ENCODE assay signal across 37 mouse cellular contexts in genomic region chr2:170530256-170530655, GRCm38 (mm10). TPM values are rescaled to one million over a fixed set of nuclear protein-coding genes. Genes with fewer than 3 reads are reported as not detected.
"Had no signal": no experiment of that assay in that cellular context is flagged by ENCODE, and none has a peak within 500 bp of the region (broad histone marks: within the 10 kb centered on the region; RNA-seq: fewer than 3 reads in every experiment).

No protein-coding gene starts in this region.

- H3K36me3 ChIP-seq: heart, embryonic 13.5 days; heart, embryonic 15.5 days; hindbrain, embryonic 10.5 days; hindbrain, embryonic 12.5 days; intestine, embryonic 15.5 days; limb, embryonic 13.5 days; limb, embryonic 15.5 days; liver, embryonic 12.5 days had no signal

- H3K9ac ChIP-seq: heart, embryonic 13.5 days; heart, embryonic 15.5 days; hindbrain, embryonic 12.5 days; hindbrain, embryonic 14.5 days; intestine, embryonic 15.5 days; limb, embryonic 13.5 days; limb, embryonic 15.5 days; liver, embryonic 12.5 days; liver, embryonic 14.5 days had no signal

- H3K27me3 ChIP-seq: heart, embryonic 13.5 days; heart, embryonic 15.5 days; hindbrain, embryonic 12.5 days; intestine, embryonic 15.5 days; liver, embryonic 12.5 days had no signal

- H3K4me3 ChIP-seq: heart, adult 2 months; heart, embryonic 13.5 days; heart, embryonic 15.5 days; hindbrain, embryonic 10.5 days; hindbrain, embryonic 12.5 days; intestine, embryonic 15.5 days; layer of hippocampus, adult 2 months; limb, embryonic 13.5 days; limb, embryonic 15.5 days; liver, embryonic 12.5 days had no signal

- H3K27ac ChIP-seq: heart, adult 2 months; heart, embryonic 13.5 days; heart, embryonic 15.5 days; hindbrain, embryonic 10.5 days; hindbrain, embryonic 12.5 days; hindbrain, embryonic 14.5 days; intestine, embryonic 15.5 days; layer of hippocampus, adult 2 months; limb, embryonic 13.5 days; limb, embryonic 15.5 days; liver, embryonic 12.5 days; liver, embryonic 14.5 days had no signal

- DNase-seq: gastrocnemius, postnatal 14 days; gastrocnemius, postnatal 36 days; heart, adult 11 months; heart, adult 2 months; heart, postnatal 14 days; heart, postnatal 36 days; kidney, adult 18-20 months; kidney, adult 8-10 months; kidney, postnatal 10 days; kidney, postnatal 25 days; kidney, postnatal 4 days; left cerebral cortex, postnatal 4 days had no signal

- H3K4me1 ChIP-seq: hindbrain, embryonic 10.5 days; hindbrain, embryonic 12.5 days; intestine, embryonic 15.5 days; limb, embryonic 13.5 days; liver, embryonic 12.5 days had no signal

- H3K9me3 ChIP-seq: heart, embryonic 13.5 days; heart, embryonic 15.5 days; hindbrain, embryonic 10.5 days; hindbrain, embryonic 12.5 days; intestine, embryonic 15.5 days; limb, embryonic 13.5 days; limb, embryonic 15.5 days; liver, embryonic 12.5 days had no signal

RNA-seq across cellular contexts. Expression of gene Cyp24a1, which starts 33.3 kb away (rescaled TPM):
- total RNA-seq: gastrocnemius, adult 18-20 months; gastrocnemius, adult 8-10 months; gastrocnemius, postnatal 14 days; gastrocnemius, postnatal 36 days; heart, adult 2 months; heart, postnatal 14 days; heart, postnatal 36 days; layer of hippocampus, adult 2 months; layer of hippocampus, postnatal 10 days; layer of hippocampus, postnatal 25 days; left cerebral cortex, adult 8-10 months; left cerebral cortex, postnatal 10 days; left cerebral cortex, postnatal 25 days; left cerebral cortex, postnatal 4 days; liver, adult 2 months had no signal
- polyA plus RNA-seq: gonadal fat pad, adult 2 months; heart, adult 2 months; heart, embryonic 11.5 days; heart, embryonic 13.5 days; heart, embryonic 15.5 days; heart, postnatal 0 days; hindbrain, embryonic 12.5 days; inflammation-experienced regulatory T-cells, adult 6 months; intestine, embryonic 15.5 days; intestine, postnatal 0 days; limb, embryonic 11.5 days; limb, embryonic 13.5 days; limb, embryonic 15.5 days; liver, adult 2 months; liver, embryonic 12.5 days; liver, embryonic 14.5 days had no signal
